Mouse (Mus musculus) limb, embryonic 14.5 days (tissue): Measurements from ENCODE around the gene Msh5. TPM values are rescaled to one million over a fixed set of nuclear protein-coding genes. Genes with fewer than 3 reads are reported as not detected.

Experiments
- ATAC-seq: fragments of 200-750 bp; cut with Nextera tagmentation; 2 replicates; pipeline ENCODE4 v1.8.0; 2017; ENCODE audit warnings: low read depth, moderate number of reproducible peaks, moderate TSS enrichment; ENCODE audit not compliant: low FRiP score
- DNase-seq: peaks from one replicate; pipeline ENCODE4 v3.0.0-alpha.2; 2015; ENCODE audit warnings: low spot score
- H3K27ac ChIP-seq: fragments of 300-500 bp; sonication (generic); replicated peaks from 2 replicates; pipeline ENCODE4 v1.5.1; 2014; ENCODE audit warnings: low read depth, mild to moderate bottlenecking, low read length, moderate library complexity, mixed read lengths
- H3K27me3 ChIP-seq: fragments of 300-500 bp; sonication (generic); 2 replicates; pipeline ENCODE4 v1.6.1; 2014; ENCODE audit warnings: low read length, mixed read lengths; ENCODE audit not compliant: control insufficient read depth, insufficient read depth
- H3K36me3 ChIP-seq: fragments of 300-500 bp; sonication (generic); 2 replicates; pipeline ENCODE4 v1.6.1; 2014; ENCODE audit warnings: mild to moderate bottlenecking, low read length, moderate library complexity, mixed read lengths; ENCODE audit not compliant: control insufficient read depth, insufficient read depth
- H3K4me1 ChIP-seq: fragments of 300-500 bp; sonication (generic); 2 replicates; pipeline ENCODE4 v1.6.1; 2014; ENCODE audit warnings: antibody characterized with exemption, low read length, mixed read lengths; ENCODE audit not compliant: control insufficient read depth, insufficient read depth
- H3K4me2 ChIP-seq: fragments of 300-500 bp; sonication (generic); replicated peaks from 2 replicates; pipeline ENCODE4 v1.6.1; 2014; ENCODE audit warnings: low read depth, mild to moderate bottlenecking, low read length, moderate library complexity; ENCODE audit not compliant: severe bottlenecking
- H3K4me3 ChIP-seq: fragments of 300-500 bp; sonication (generic); replicated peaks from 2 replicates; pipeline ENCODE4 v1.5.1; 2014; ENCODE audit warnings: low read length
- H3K9ac ChIP-seq: fragments of 300-500 bp; sonication (generic); 2 replicates; pipeline ENCODE4 v1.6.1; 2014; ENCODE audit warnings: mild to moderate bottlenecking, low read depth, low read length, moderate library complexity; ENCODE audit not compliant: severe bottlenecking
- H3K9me3 ChIP-seq: fragments of 300-500 bp; sonication (generic); 2 replicates; pipeline ENCODE4 v1.6.1; 2016; ENCODE audit warnings: low read length; ENCODE audit not compliant: control insufficient read depth
- POLR2A ChIP-seq: fragments of 200-500 bp; IDR thresholded peaks from 2 replicates; pipeline ENCODE4 v1.8.0; 2012; ENCODE audit warnings: inconsistent platforms, mild to moderate bottlenecking, moderate library complexity, borderline replicate concordance; ENCODE audit not compliant: insufficient read depth, insufficient read length; ENCODE audit errors: extremely low read depth
- WGBS: fragments of 180-500 bp; shearing (Covaris S2); extraction: QIAGEN DNeasy Blood & Tissue Kit; methylation state at CpG from one replicate; pipeline ENCODE4 v1.1.7; 2014; 5-methylcytosine and 5-hydroxymethylcytosine counted together
- polyA plus RNA-seq, 2 experiments: library from polyadenylated mRNA; depleted of rRNA in 1 of 2; stranded (reverse) in 1 of 2; unstranded in 1 of 2; fragments of >200 nt; fragmentation: Nextera tagmentation in 1 of 2; extraction: Ambion mirVana in 1 of 2; gene quantifications; 2 replicates each; pipeline versions ENCODE4 v1.2.1 to v1.2.3; 2012 to 2014

The Msh5 gene
- polyA plus RNA-seq, 2 experiments, result 3.5 to 6.4 TPM

DNA sequence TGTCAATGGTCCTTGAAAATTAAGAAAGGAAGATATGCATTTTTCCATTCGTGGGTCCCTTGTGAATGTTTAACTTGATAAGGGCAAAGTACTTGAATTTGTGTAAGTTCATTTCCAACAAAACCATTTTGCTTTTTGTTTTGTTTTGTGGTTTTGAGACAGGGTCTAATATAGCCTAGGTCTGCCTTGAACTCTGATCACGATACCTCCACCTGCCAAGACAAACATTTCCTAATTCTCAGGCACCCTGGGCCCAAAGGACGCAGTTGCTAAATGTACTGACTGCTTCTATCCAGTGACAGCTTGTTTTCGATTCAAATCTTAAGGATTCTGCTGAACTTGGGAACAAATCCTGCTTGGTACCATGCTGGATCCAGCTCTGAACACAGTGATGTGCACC is 66.9 kb downstream of the Msh5 start:
- ATAC-seq, result no peak

More for the DNA sequence above, 66.9 kb downstream of the Msh5 start:
- Histone ChIP-seq H3K36me3 (no peaks in the 10 kb centered on the region), H3K27me3 (no peaks in the 10 kb centered on the region), H3K9ac (no peak overlapping the region), H3K9me3 (no peaks in the 10 kb centered on the region), H3K4me2 (no peak overlapping the region), H3K4me1 (peaks cover 8% of the 10 kb centered on the region), H3K27ac (no peak overlapping the region), H3K4me3 (no peak overlapping the region)
- 88% methylated on average over 4 of the region's 4 CpGs for WGBS
- no peak for TF ChIP-seq POLR2A
- no peak for DNase-seq

Other genes with a start within 250 kb of the Msh5 start
Only the 30 nearest of the 46 such genes appear.
- 232 and 297 TPM in 2 replicates for gene Ehmt2, start 148.3 kb downstream of the Msh5 start, polyA plus RNA-seq (2012; rRNA removed)
- 72.8 and 80.6 TPM in 2 replicates for gene Ehmt2, start 148.3 kb downstream of the Msh5 start, polyA plus RNA-seq (2014; fragmentation: Nextera tagmentation; extraction: Ambion mirVana)
- gene Slc44a4, start 132.3 kb downstream of the Msh5 start, polyA plus RNA-seq (2012; rRNA removed), result 0.09 and 0.10 TPM in 2 replicates
- gene Slc44a4, start 132.3 kb downstream of the Msh5 start, polyA plus RNA-seq (2014; fragmentation: Nextera tagmentation; extraction: Ambion mirVana), result not detected in 2 replicates
- 19.3 and 26.5 TPM in 2 replicates for gene Neu1, start 115.5 kb downstream of the Msh5 start, polyA plus RNA-seq (2012; rRNA removed)
- 18.2 and 18.4 TPM in 2 replicates for gene Neu1, start 115.5 kb downstream of the Msh5 start, polyA plus RNA-seq (2014; fragmentation: Nextera tagmentation; extraction: Ambion mirVana)
- gene Hspa1b, start 87.5 kb downstream of the Msh5 start, polyA plus RNA-seq (2012; rRNA removed), result 22.8 and 25.6 TPM in 2 replicates
- gene Hspa1b, start 87.5 kb downstream of the Msh5 start, polyA plus RNA-seq (2014; fragmentation: Nextera tagmentation; extraction: Ambion mirVana), result 1.6 and 2.2 TPM in 2 replicates
- gene Gm20481, start 76.8 kb downstream of the Msh5 start, polyA plus RNA-seq (2012; rRNA removed), result not detected in 2 replicates
- gene Gm20481, start 76.8 kb downstream of the Msh5 start, polyA plus RNA-seq (2014; fragmentation: Nextera tagmentation; extraction: Ambion mirVana), result not detected in 2 replicates
- gene Hspa1a, start 74.6 kb downstream of the Msh5 start, polyA plus RNA-seq (2012; rRNA removed), result 6.5 and 7.1 TPM in 2 replicates
- 9.5 and 9.6 TPM in 2 replicates for gene Hspa1a, start 74.6 kb downstream of the Msh5 start, polyA plus RNA-seq (2014; fragmentation: Nextera tagmentation; extraction: Ambion mirVana)
- gene Hspa1l, start 74.0 kb downstream of the Msh5 start, polyA plus RNA-seq (2012; rRNA removed), result 0.44 and 0.47 TPM in 2 replicates
- gene Hspa1l, start 74.0 kb downstream of the Msh5 start, polyA plus RNA-seq (2014; fragmentation: Nextera tagmentation; extraction: Ambion mirVana), result 0.85 and 1.4 TPM in 2 replicates
- 186 and 233 TPM in 2 replicates for gene Lsm2, start 64.9 kb downstream of the Msh5 start, polyA plus RNA-seq (2012; rRNA removed)
- 170 and 178 TPM in 2 replicates for gene Lsm2, start 64.9 kb downstream of the Msh5 start, polyA plus RNA-seq (2014; fragmentation: Nextera tagmentation; extraction: Ambion mirVana)
- gene Vars, start 45.8 kb downstream of the Msh5 start, polyA plus RNA-seq (2012; rRNA removed), result 163 and 216 TPM in 2 replicates
- gene Vars, start 45.8 kb downstream of the Msh5 start, polyA plus RNA-seq (2014; fragmentation: Nextera tagmentation; extraction: Ambion mirVana), result 88.3 and 100 TPM in 2 replicates
- 0.64 and 0.85 TPM in 2 replicates for gene Vwa7, start 30.2 kb downstream of the Msh5 start, polyA plus RNA-seq (2012; rRNA removed)
- 0.11 and 0.15 TPM in 2 replicates for gene Vwa7, start 30.2 kb downstream of the Msh5 start, polyA plus RNA-seq (2014; fragmentation: Nextera tagmentation; extraction: Ambion mirVana)
- gene Sapcd1, start 18.7 kb downstream of the Msh5 start, polyA plus RNA-seq (2012; rRNA removed), result 12.0 and 15.2 TPM in 2 replicates
- gene Sapcd1, start 18.7 kb downstream of the Msh5 start, polyA plus RNA-seq (2014; fragmentation: Nextera tagmentation; extraction: Ambion mirVana), result 12.5 and 13.7 TPM in 2 replicates
- gene Clic1, start 3.2 kb upstream of the Msh5 start, polyA plus RNA-seq (2012; rRNA removed), result 229 and 236 TPM in 2 replicates
- gene Clic1, start 3.2 kb upstream of the Msh5 start, polyA plus RNA-seq (2014; fragmentation: Nextera tagmentation; extraction: Ambion mirVana), result 103 and 108 TPM in 2 replicates
- 271 and 326 TPM in 2 replicates for gene Ddah2, start 12.3 kb upstream of the Msh5 start, polyA plus RNA-seq (2012; rRNA removed)
- gene Ddah2, start 12.3 kb upstream of the Msh5 start, polyA plus RNA-seq (2014; fragmentation: Nextera tagmentation; extraction: Ambion mirVana), result 358 and 403 TPM in 2 replicates
- 3.4 and 5.5 TPM in 2 replicates for gene Ly6g6c, start 18.6 kb upstream of the Msh5 start, polyA plus RNA-seq (2012; rRNA removed)
- gene Ly6g6c, start 18.6 kb upstream of the Msh5 start, polyA plus RNA-seq (2014; fragmentation: Nextera tagmentation; extraction: Ambion mirVana), result 10.4 and 22.3 TPM in 2 replicates
- 0.45 and 0.47 TPM in 2 replicates for gene Mpig6b, start 19.4 kb upstream of the Msh5 start, polyA plus RNA-seq (2012; rRNA removed)
- gene Mpig6b, start 19.4 kb upstream of the Msh5 start, polyA plus RNA-seq (2014; fragmentation: Nextera tagmentation; extraction: Ambion mirVana), result 0.64 and 1.3 TPM in 2 replicates
- 14.2 and 14.8 TPM in 2 replicates for gene Ly6g6e, start 30.2 kb upstream of the Msh5 start, polyA plus RNA-seq (2012; rRNA removed)
- 18.0 and 28.4 TPM in 2 replicates for gene Ly6g6e, start 30.2 kb upstream of the Msh5 start, polyA plus RNA-seq (2014; fragmentation: Nextera tagmentation; extraction: Ambion mirVana)
- gene Ly6g6d, start 31.3 kb upstream of the Msh5 start, polyA plus RNA-seq (2012; rRNA removed), result 1.3 and 2.3 TPM in 2 replicates
- gene Ly6g6d, start 31.3 kb upstream of the Msh5 start, polyA plus RNA-seq (2014; fragmentation: Nextera tagmentation; extraction: Ambion mirVana), result 2.0 TPM in 1 of 2 replicates, not detected in the other
- 0.14 and 0.73 TPM in 2 replicates for gene Ly6g6f, start 38.9 kb upstream of the Msh5 start, polyA plus RNA-seq (2012; rRNA removed)
- gene Ly6g6f, start 38.9 kb upstream of the Msh5 start, polyA plus RNA-seq (2014; fragmentation: Nextera tagmentation; extraction: Ambion mirVana), result 0.28 TPM in 1 of 2 replicates, not detected in the other
- 98.6 and 157 TPM in 2 replicates for gene Abhd16a, start 42.5 kb upstream of the Msh5 start, polyA plus RNA-seq (2012; rRNA removed)
- 78.0 and 88.3 TPM in 2 replicates for gene Abhd16a, start 42.5 kb upstream of the Msh5 start, polyA plus RNA-seq (2014; fragmentation: Nextera tagmentation; extraction: Ambion mirVana)
- not detected in 2 replicates for gene Ly6g5c, start 61.5 kb upstream of the Msh5 start, polyA plus RNA-seq (2012; rRNA removed)
- not detected in 2 replicates for gene Ly6g5c, start 61.5 kb upstream of the Msh5 start, polyA plus RNA-seq (2014; fragmentation: Nextera tagmentation; extraction: Ambion mirVana)
- gene Ly6g5b, start 68.7 kb upstream of the Msh5 start, polyA plus RNA-seq (2012; rRNA removed), result 2.1 and 3.5 TPM in 2 replicates
- gene Ly6g5b, start 68.7 kb upstream of the Msh5 start, polyA plus RNA-seq (2014; fragmentation: Nextera tagmentation; extraction: Ambion mirVana), result 0.59 and 0.68 TPM in 2 replicates
- gene Gpank1, start 74.7 kb upstream of the Msh5 start, polyA plus RNA-seq (2012; rRNA removed), result 13.6 and 15.1 TPM in 2 replicates
- 17.5 and 20.0 TPM in 2 replicates for gene Gpank1, start 74.7 kb upstream of the Msh5 start, polyA plus RNA-seq (2014; fragmentation: Nextera tagmentation; extraction: Ambion mirVana)
- 181 and 250 TPM in 2 replicates for gene Csnk2b, start 75.3 kb upstream of the Msh5 start, polyA plus RNA-seq (2012; rRNA removed)
- gene Csnk2b, start 75.3 kb upstream of the Msh5 start, polyA plus RNA-seq (2014; fragmentation: Nextera tagmentation; extraction: Ambion mirVana), result 275 and 308 TPM in 2 replicates
- 5.7 and 6.6 TPM in 2 replicates for gene D17H6S53E, start 79.6 kb upstream of the Msh5 start, polyA plus RNA-seq (2012; rRNA removed)
- gene D17H6S53E, start 79.6 kb upstream of the Msh5 start, polyA plus RNA-seq (2014; fragmentation: Nextera tagmentation; extraction: Ambion mirVana), result 6.4 and 8.2 TPM in 2 replicates
- gene Apom, start 85.3 kb upstream of the Msh5 start, polyA plus RNA-seq (2012; rRNA removed), result 1.1 and 1.7 TPM in 2 replicates
- gene Apom, start 85.3 kb upstream of the Msh5 start, polyA plus RNA-seq (2014; fragmentation: Nextera tagmentation; extraction: Ambion mirVana), result 0.26 TPM in 1 of 2 replicates, not detected in the other
- 265 and 361 TPM in 2 replicates for gene Bag6, start 88.4 kb upstream of the Msh5 start, polyA plus RNA-seq (2012; rRNA removed)
- gene Bag6, start 88.4 kb upstream of the Msh5 start, polyA plus RNA-seq (2014; fragmentation: Nextera tagmentation; extraction: Ambion mirVana), result 76.2 and 82.8 TPM in 2 replicates
- 404 and 512 TPM in 2 replicates for gene Prrc2a, start 118.2 kb upstream of the Msh5 start, polyA plus RNA-seq (2012; rRNA removed)
- 192 and 196 TPM in 2 replicates for gene Prrc2a, start 118.2 kb upstream of the Msh5 start, polyA plus RNA-seq (2014; fragmentation: Nextera tagmentation; extraction: Ambion mirVana)
- 4.0 and 4.8 TPM in 2 replicates for gene Aif1, start 129.3 kb upstream of the Msh5 start, polyA plus RNA-seq (2012; rRNA removed)
- 13.1 and 15.7 TPM in 2 replicates for gene Aif1, start 129.3 kb upstream of the Msh5 start, polyA plus RNA-seq (2014; fragmentation: Nextera tagmentation; extraction: Ambion mirVana)
- 21.8 and 24.4 TPM in 2 replicates for gene Lst1, start 141.7 kb upstream of the Msh5 start, polyA plus RNA-seq (2012; rRNA removed)
- gene Lst1, start 141.7 kb upstream of the Msh5 start, polyA plus RNA-seq (2014; fragmentation: Nextera tagmentation; extraction: Ambion mirVana), result 23.2 and 29.2 TPM in 2 replicates
- gene Ltb, start 147.7 kb upstream of the Msh5 start, polyA plus RNA-seq (2012; rRNA removed), result 1.7 and 3.0 TPM in 2 replicates
- gene Ltb, start 147.7 kb upstream of the Msh5 start, polyA plus RNA-seq (2014; fragmentation: Nextera tagmentation; extraction: Ambion mirVana), result 1.1 and 1.4 TPM in 2 replicates